Mouse (Mus musculus): ENCODE results near the gene Bsnd.

DNA sequence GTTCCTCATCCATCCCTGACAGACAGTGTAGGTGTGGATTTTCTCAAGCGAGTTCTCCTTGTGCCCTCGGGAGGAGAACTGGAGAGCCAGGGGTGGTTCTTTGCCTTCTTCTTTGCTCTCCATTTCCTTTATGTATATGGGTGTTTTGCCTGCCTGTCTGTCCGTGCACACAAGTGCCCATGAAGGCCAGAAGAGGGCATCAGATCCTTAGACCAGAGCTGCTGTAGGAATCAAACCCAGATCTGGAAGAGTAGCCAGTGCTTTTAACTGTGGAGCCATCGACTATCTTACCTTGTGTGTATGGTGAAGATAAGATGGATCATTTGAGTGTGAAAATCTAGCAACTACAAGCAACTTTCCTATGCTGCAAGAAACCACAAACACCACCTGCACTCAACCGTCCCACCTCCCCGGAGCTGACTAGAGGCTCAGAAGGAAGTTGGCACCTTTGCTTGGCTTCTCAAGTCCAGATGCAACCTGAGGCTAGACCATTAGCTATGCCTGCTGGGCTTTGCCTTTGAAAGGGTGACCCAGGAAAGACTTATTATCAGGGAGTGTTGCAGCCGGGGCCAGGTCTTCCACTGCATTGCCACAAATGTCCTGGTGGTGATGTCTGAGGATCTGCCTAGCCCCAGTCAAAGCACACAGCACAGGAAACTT is 41.5 kb upstream of the Bsnd start:
- TF ChIP-seq POLR2A (IDR thresholded peaks at IDR 0.05; ENCODE audit: control insufficient read depth, low read depth, low read length) (no peak), CTCF (IDR thresholded peaks at IDR 0.05; ENCODE audit: control insufficient read depth, insufficient read depth, insufficient replicate concordance, low read depth, low read length) (peak; percentile 25; the same call in 1 of the 2 replicates)

All from testis, adult 2 months (tissue).